ENCODE assay signal across 8 mouse cellular contexts in genomic region chr5:113132635-113133041, GRCm38 (mm10). TPM values are rescaled to one million over a fixed set of nuclear protein-coding genes. Genes with fewer than 3 reads are reported as not detected.
DNase-seq lines count a peak whose midpoint lies in the region; ATAC-seq and TF ChIP-seq lines count a peak whose summit lies in the region.

No protein-coding gene starts in this region.

- H3K4me3 ChIP-seq in liver, adult 2 months (ENCODE audit: insufficient read depth, low read depth, low read length), result no peak overlapping the region
- H3K4me3 ChIP-seq in hindbrain, embryonic 10.5 days, result no peak overlapping the region
- no peak overlapping the region for H3K4me3 ChIP-seq in limb, embryonic 13.5 days
- H3K4me3 ChIP-seq in midbrain, embryonic 14.5 days (replicated peaks; ENCODE audit: low read depth, low read length), result no peak overlapping the region

- H3K4me2 ChIP-seq in limb, embryonic 13.5 days (replicated peaks), result no peak overlapping the region
- H3K4me2 ChIP-seq in midbrain, embryonic 14.5 days (ENCODE audit: low read length), result no peak overlapping the region

- no peaks in the 10 kb centered on the region for H3K27me3 ChIP-seq in liver, adult 2 months (ENCODE audit: control insufficient read depth, insufficient read depth, low read length)
- peaks cover 23% of the 10 kb centered on the region for H3K27me3 ChIP-seq in hindbrain, embryonic 10.5 days (ENCODE audit: insufficient read depth, poor library complexity, severe bottlenecking)
- peaks cover 20% of the 10 kb centered on the region for H3K27me3 ChIP-seq in limb, embryonic 13.5 days
- H3K27me3 ChIP-seq in midbrain, embryonic 14.5 days (ENCODE audit: control insufficient read depth, insufficient read depth, low read length), result peaks cover 8% of the 10 kb centered on the region; the same call in 1 of the 2 replicates

- peak overlapping the region; percentile 36 for H3K9ac ChIP-seq in liver, adult 2 months (ENCODE audit: low read depth, low read length)
- peak overlapping the region; percentile 40 for H3K9ac ChIP-seq in limb, embryonic 13.5 days
- H3K9ac ChIP-seq in midbrain, embryonic 14.5 days (replicated peaks; ENCODE audit: low read length), result no peak overlapping the region

- peaks cover 84% of the 10 kb centered on the region for H3K79me2 ChIP-seq in liver, adult 2 months (ENCODE audit: control insufficient read depth, insufficient read depth, low read length)

- WGBS in liver, adult 2 months, result 52% methylated on average over 13 of the region's 13 CpGs
- 32% methylated on average over 13 of the region's 13 CpGs for WGBS in hindbrain, embryonic 10.5 days
- 61% methylated on average over 13 of the region's 13 CpGs for WGBS in limb, embryonic 13.5 days
- WGBS in midbrain, embryonic 14.5 days, result 20% methylated on average over 13 of the region's 13 CpGs

- peaks cover 57% of the 10 kb centered on the region for H3K4me1 ChIP-seq in liver, adult 2 months (ENCODE audit: control insufficient read depth, insufficient read depth, low read length)
- peaks cover 69% of the 10 kb centered on the region for H3K4me1 ChIP-seq in hindbrain, embryonic 10.5 days (replicated peaks)
- H3K4me1 ChIP-seq in limb, embryonic 13.5 days, result peaks cover 37% of the 10 kb centered on the region
- peaks cover 8% of the 10 kb centered on the region for H3K4me1 ChIP-seq in midbrain, embryonic 14.5 days (ENCODE audit: control insufficient read depth, insufficient read depth, low read length)

- no peak for TF ChIP-seq CTCF in liver, adult 2 months (IDR thresholded peaks at IDR 0.05; ENCODE audit: low read depth, low read length)

- no peaks in the 10 kb centered on the region for H3K9me3 ChIP-seq in hindbrain, embryonic 10.5 days
- H3K9me3 ChIP-seq in limb, embryonic 13.5 days, result no peaks in the 10 kb centered on the region
- H3K9me3 ChIP-seq in midbrain, embryonic 14.5 days (ENCODE audit: control insufficient read depth, low read length), result no peaks in the 10 kb centered on the region

- ATAC-seq in limb, embryonic 13.5 days (ENCODE audit: low FRiP score, low read depth), result no peak
- ATAC-seq in midbrain, embryonic 14.5 days (ENCODE audit: low FRiP score, low TSS enrichment), result no peak
- ATAC-seq in cerebellum, adult (ENCODE audit: insufficient number of reproducible peaks, low FRiP score, low TSS enrichment), result no peak

- peak overlapping the region; percentile 78 for H3K27ac ChIP-seq in liver, adult 2 months (replicated peaks; ENCODE audit: insufficient read depth, low read depth, low read length)
- H3K27ac ChIP-seq in hindbrain, embryonic 10.5 days, result peak overlapping the region; percentile 93
- peak overlapping the region; percentile 85 for H3K27ac ChIP-seq in limb, embryonic 13.5 days
- H3K27ac ChIP-seq in midbrain, embryonic 14.5 days (replicated peaks; ENCODE audit: low read depth, low read length), result peak overlapping the region; percentile 85

- no peak for TF ChIP-seq POLR2A in liver, adult 2 months (IDR thresholded peaks at IDR 0.05; ENCODE audit: extremely low read depth, insufficient read depth, low read length)

- peaks cover 2% of the 10 kb centered on the region; the same call in 1 of the 2 replicates for H3K36me3 ChIP-seq in liver, adult 2 months (ENCODE audit: control insufficient read depth, insufficient read depth, low read length)
- no peaks in the 10 kb centered on the region for H3K36me3 ChIP-seq in hindbrain, embryonic 10.5 days
- H3K36me3 ChIP-seq in limb, embryonic 13.5 days, result no peaks in the 10 kb centered on the region
- H3K36me3 ChIP-seq in midbrain, embryonic 14.5 days (ENCODE audit: control insufficient read depth, insufficient read depth, low read length), result no peaks in the 10 kb centered on the region

- DNase-seq in liver, adult 2 months (ENCODE audit: extremely low read depth, low read depth, low spot score), result no peak
- DNase-seq in liver (no peak), adipocyte (ENCODE audit: low spot score) (no peak)
- DNase-seq in hindbrain, embryonic 10.5 days (ENCODE audit: low spot score), result peak; percentile 56
- no peak for DNase-seq in midbrain, embryonic 14.5 days
- no peak for DNase-seq in urinary bladder, adult 2 months (ENCODE audit: low spot score)

RNA-seq across cellular contexts. Expression of gene Crybb3, which starts 51.3 kb away (rescaled TPM):
- total RNA-seq in liver, adult 2 months (2014; rRNA removed), result 0.27 and 2.3 TPM in 2 replicates
- polyA plus RNA-seq in liver, adult 2 months (2012; rRNA removed), result 2.4 and 4.3 TPM in 2 replicates
- 0.25 and 0.50 TPM in 2 replicates for polyA plus RNA-seq in hindbrain, embryonic 10.5 days (2016; fragmentation: Nextera tagmentation; extraction: Ambion mirVana)
- polyA plus RNA-seq in limb, embryonic 13.5 days (2015; fragmentation: Nextera tagmentation; extraction: Ambion mirVana), result 0.89 and 1.6 TPM in 2 replicates
- polyA plus RNA-seq in midbrain, embryonic 14.5 days (2014; fragmentation: Nextera tagmentation; extraction: Ambion mirVana), result 0.70 and 0.77 TPM in 2 replicates
- 5.4 and 6.1 TPM in 2 replicates for polyA plus RNA-seq in urinary bladder, adult 2 months (2012; rRNA removed)
